Mouse (Mus musculus): ENCODE results near the gene Gas7. TPM values are rescaled to one million over a fixed set of nuclear protein-coding genes. Genes with fewer than 3 reads are reported as not detected.

Gene Gas7
- total and polyA plus RNA-seq, 3 experiments = 5.8 to 11.5 (median 9.3) TPM

DNA sequence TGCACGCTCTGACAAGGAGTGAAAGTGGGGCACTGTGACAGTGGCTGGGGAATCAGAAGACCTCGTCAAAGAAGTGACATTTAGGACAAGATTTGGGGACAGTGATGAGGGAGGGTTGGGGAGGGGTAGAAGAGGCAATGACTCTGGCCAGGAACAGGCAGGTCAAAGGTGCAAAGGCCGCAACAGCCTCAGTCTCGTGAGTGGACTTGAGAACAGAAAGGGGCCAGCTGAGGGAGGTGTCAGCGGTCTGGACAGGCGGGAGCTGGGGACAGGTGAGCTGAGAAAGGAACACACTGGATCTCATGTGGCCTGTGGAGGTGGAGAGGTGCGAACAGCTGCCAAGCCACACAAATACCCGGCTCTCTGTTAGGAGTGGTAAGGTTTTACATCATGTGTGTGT lies 177.7 kb downstream of the Gas7 start:
- TF ChIP-seq CTCF (IDR thresholded peaks at IDR 0.05) (no peak), POLR2A (IDR thresholded peaks at IDR 0.05; ENCODE audit: insufficient read depth, low read depth, low read length) (no peak), EP300 (IDR thresholded peaks at IDR 0.05; ENCODE audit: insufficient read depth, low read depth, low read length) (no peak)
- no peak overlapping the region for H3K4me3 ChIP-seq
- no peaks in the 10 kb centered on the region for H3K27me3 ChIP-seq (ENCODE audit: control insufficient read depth, insufficient read depth, low read length)
- H3K27ac ChIP-seq = no peak overlapping the region
- H3K79me2 ChIP-seq (replicated peaks; ENCODE audit: control insufficient read depth, insufficient read depth, low read length) = no peaks in the 10 kb centered on the region
- no peak overlapping the region for H3K9ac ChIP-seq (ENCODE audit: low read depth, low read length)
- no peaks in the 10 kb centered on the region; the same call in 1 of the 2 replicates for H3K4me1 ChIP-seq (ENCODE audit: control insufficient read depth, insufficient read depth, low read length)
- 84% methylated on average over 8 of the region's 8 CpGs for WGBS
- no peaks in the 10 kb centered on the region for H3K36me3 ChIP-seq (ENCODE audit: control insufficient read depth, insufficient read depth, low read length)
- DNase-seq = no peak
- intact Hi-C loops (cut with DNase I) = no loop called here

DNA sequence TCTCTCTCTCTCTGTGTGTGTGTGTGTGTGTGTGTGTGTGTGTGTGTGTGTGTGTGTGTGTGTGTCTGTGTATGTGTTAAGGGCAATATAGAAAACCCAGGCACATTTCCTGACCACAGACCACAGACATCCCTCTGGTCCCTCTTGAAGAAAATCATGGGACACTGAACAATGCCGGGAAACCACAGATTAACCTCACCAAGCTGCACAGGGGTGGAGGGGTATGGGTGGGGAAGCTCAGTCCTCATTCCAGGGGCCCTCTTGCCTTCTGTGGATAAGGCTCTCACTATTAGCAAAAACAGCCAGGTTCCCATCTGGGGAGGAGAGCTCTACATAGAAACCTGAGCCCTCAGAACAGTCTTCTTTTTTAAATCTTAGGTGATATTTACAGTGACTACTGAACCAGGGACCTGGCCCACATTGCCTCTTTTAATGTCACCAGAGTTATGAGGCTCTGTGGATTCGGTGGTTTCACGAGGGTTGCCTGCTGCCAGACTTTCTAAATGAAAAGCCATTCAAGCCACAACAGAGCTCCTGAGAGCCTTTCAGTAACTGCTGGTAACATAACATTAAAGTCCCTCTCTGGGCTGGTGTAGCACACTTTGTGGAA lies 178.5 kb downstream of the Gas7 start:
- no peak overlapping the region for H3K9ac ChIP-seq (ENCODE audit: low read depth, low read length)
- H3K4me3 ChIP-seq = no peak overlapping the region
- H3K79me2 ChIP-seq (replicated peaks; ENCODE audit: control insufficient read depth, insufficient read depth, low read length) = no peaks in the 10 kb centered on the region
- no peaks in the 10 kb centered on the region for H3K27me3 ChIP-seq (ENCODE audit: control insufficient read depth, insufficient read depth, low read length)
- H3K36me3 ChIP-seq (ENCODE audit: control insufficient read depth, insufficient read depth, low read length) = no peaks in the 10 kb centered on the region
- intact Hi-C loops (cut with DNase I) = no loop called here
- 62% methylated on average over 3 of the region's 3 CpGs for WGBS
- TF ChIP-seq POLR2A (IDR thresholded peaks at IDR 0.05; ENCODE audit: insufficient read depth, low read depth, low read length) (no peak), EP300 (IDR thresholded peaks at IDR 0.05; ENCODE audit: insufficient read depth, low read depth, low read length) (no peak), CTCF (IDR thresholded peaks at IDR 0.05) (no peak)
- no peak overlapping the region for H3K27ac ChIP-seq
- H3K4me1 ChIP-seq (ENCODE audit: control insufficient read depth, insufficient read depth, low read length) = no peaks in the 10 kb centered on the region; the same call in 1 of the 2 replicates
- DNase-seq = no peak

DNA sequence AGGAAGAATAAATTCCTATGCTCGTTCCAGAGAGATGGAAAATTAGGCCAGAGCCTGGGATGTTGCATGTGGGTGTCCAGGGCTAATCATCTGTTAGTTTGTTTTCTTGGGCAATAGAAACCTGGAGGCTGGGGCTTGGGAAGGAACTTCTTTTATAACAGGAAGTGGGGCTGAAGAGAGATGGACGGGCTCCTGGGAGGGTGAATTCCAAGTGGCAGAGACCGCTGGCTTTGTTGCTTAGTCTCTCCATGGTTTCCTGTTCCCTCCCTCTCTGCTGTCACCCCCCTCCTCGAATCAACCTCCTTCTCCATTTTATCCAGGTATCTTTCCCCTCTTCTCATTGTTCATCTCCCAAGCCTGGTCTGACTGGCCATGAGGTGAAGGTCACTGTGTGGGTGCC lies 181.0 kb downstream of the Gas7 start:
- Histone ChIP-seq H3K79me2 (replicated peaks; ENCODE audit: control insufficient read depth, insufficient read depth, low read length) (no peaks in the 10 kb centered on the region), H3K27ac (no peak overlapping the region), H3K36me3 (ENCODE audit: control insufficient read depth, insufficient read depth, low read length) (no peaks in the 10 kb centered on the region), H3K9ac (ENCODE audit: low read depth, low read length) (no peak overlapping the region), H3K27me3 (ENCODE audit: control insufficient read depth, insufficient read depth, low read length) (no peaks in the 10 kb centered on the region), H3K4me1 (ENCODE audit: control insufficient read depth, insufficient read depth, low read length) (no peaks in the 10 kb centered on the region; the same call in 1 of the 2 replicates), H3K4me3 (no peak overlapping the region)
- WGBS = 36% methylated on average over 4 of the region's 4 CpGs
- intact Hi-C loops (cut with DNase I) = no loop called here
- peak in 1 of 2 experiments; percentile 24 for DNase-seq
- TF ChIP-seq CTCF (IDR thresholded peaks at IDR 0.05) (no peak), POLR2A (IDR thresholded peaks at IDR 0.05; ENCODE audit: insufficient read depth, low read depth, low read length) (no peak), EP300 (IDR thresholded peaks at IDR 0.05; ENCODE audit: insufficient read depth, low read depth, low read length) (no peak)

DNA sequence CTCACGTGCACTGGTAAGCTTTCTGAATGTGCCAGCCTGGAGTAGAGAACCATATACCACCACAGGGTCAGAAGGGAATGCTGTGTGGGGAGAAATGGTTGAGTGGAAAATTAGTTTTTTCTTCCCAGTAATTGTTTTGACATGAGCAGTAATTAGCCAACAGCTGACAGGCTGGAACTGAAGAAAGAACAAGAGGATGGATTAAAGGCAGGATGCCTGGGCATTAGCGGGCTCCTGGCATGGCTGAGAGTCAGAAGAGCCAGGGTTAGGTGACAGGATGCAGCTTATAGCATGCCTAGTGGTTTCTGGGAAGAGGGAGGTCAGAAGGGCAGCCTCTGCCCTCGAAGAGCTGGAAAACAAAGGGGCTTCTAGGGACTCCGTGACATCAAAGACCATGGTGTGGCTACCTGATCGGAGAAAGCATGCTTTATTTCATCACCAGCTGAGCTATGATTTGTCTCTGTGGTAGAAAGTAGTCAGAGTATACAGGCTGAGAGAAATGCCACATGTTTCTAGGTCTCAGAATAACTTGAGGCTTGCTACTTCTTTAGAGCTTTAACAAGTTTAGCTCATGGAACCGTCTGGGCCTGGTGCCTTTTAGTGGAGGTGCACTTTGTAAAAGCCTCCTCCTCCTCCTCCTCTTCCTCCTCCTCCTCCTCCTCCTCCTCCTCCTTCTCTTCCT lies 181.8 kb downstream of the Gas7 start:
- no peak overlapping the region for H3K4me3 ChIP-seq
- no peaks in the 10 kb centered on the region; the same call in 1 of the 2 replicates for H3K4me1 ChIP-seq (ENCODE audit: control insufficient read depth, insufficient read depth, low read length)
- H3K79me2 ChIP-seq (replicated peaks; ENCODE audit: control insufficient read depth, insufficient read depth, low read length) = no peaks in the 10 kb centered on the region
- no peak overlapping the region for H3K27ac ChIP-seq
- H3K27me3 ChIP-seq (ENCODE audit: control insufficient read depth, insufficient read depth, low read length) = no peaks in the 10 kb centered on the region
- intact Hi-C loops (cut with DNase I) = no loop called here
- no peaks in the 10 kb centered on the region for H3K36me3 ChIP-seq (ENCODE audit: control insufficient read depth, insufficient read depth, low read length)
- TF ChIP-seq EP300 (IDR thresholded peaks at IDR 0.05; ENCODE audit: insufficient read depth, low read depth, low read length) = no peak
- TF ChIP-seq POLR2A (IDR thresholded peaks at IDR 0.05; ENCODE audit: insufficient read depth, low read depth, low read length) = no peak
- no peak for TF ChIP-seq CTCF (IDR thresholded peaks at IDR 0.05)
- H3K9ac ChIP-seq (ENCODE audit: low read depth, low read length) = no peak overlapping the region
- WGBS = 59% methylated on average over 6 of the region's 6 CpGs
- DNase-seq = no peak

DNA sequence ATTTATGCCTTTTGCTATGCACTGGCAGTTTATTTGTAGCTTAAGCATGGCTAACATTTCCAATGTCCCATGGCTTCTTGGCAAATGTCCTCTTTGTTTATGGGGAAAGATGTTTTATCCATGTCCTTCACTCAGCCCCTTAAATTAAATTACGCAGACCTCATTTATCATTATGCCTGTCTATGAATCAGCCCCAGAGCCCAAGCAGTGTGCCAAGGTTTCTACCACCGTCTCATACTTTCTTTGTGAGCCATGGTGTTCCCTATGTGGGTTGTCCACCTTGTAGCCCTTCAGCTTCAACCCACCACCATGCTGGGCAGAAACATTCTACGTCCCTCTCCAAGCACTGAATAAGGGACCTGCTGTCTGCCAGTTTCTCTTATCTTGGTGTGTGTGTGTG lies 183.2 kb downstream of the Gas7 start:
- H3K27me3 ChIP-seq (ENCODE audit: control insufficient read depth, insufficient read depth, low read length) = no peaks in the 10 kb centered on the region
- WGBS = 80% methylated on average over 3 of the region's 3 CpGs
- H3K79me2 ChIP-seq (replicated peaks; ENCODE audit: control insufficient read depth, insufficient read depth, low read length) = no peaks in the 10 kb centered on the region
- intact Hi-C loops (cut with DNase I) = no loop called here
- DNase-seq = no peak
- no peaks in the 10 kb centered on the region for H3K36me3 ChIP-seq (ENCODE audit: control insufficient read depth, insufficient read depth, low read length)
- H3K4me3 ChIP-seq = no peak overlapping the region
- no peak overlapping the region for H3K27ac ChIP-seq
- H3K4me1 ChIP-seq (ENCODE audit: control insufficient read depth, insufficient read depth, low read length) = no peaks in the 10 kb centered on the region; the same call in 1 of the 2 replicates
- TF ChIP-seq CTCF (IDR thresholded peaks at IDR 0.05) (no peak), EP300 (IDR thresholded peaks at IDR 0.05; ENCODE audit: insufficient read depth, low read depth, low read length) (no peak), POLR2A (IDR thresholded peaks at IDR 0.05; ENCODE audit: insufficient read depth, low read depth, low read length) (no peak)
- H3K9ac ChIP-seq (ENCODE audit: low read depth, low read length) = no peak overlapping the region

DNA sequence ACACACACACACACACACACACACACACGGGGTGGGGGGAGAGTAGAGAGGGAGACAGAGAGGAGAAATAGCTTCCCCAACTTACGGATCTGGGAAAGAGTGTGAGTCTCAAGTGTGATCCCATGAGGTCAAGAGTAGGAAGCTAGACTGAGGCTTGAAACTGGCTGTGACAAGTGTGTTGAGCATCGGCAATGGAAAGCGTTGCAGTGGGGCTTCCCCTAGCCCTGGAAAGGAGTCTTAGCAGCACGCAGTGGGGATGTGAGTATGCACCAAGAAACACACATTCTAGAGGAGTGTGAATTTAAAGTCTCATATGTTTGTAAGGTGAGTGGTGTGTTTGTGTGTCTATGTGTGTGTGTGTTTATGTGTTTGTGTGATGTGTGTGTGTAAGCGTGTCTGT lies 185.1 kb downstream of the Gas7 start:
- H3K36me3 ChIP-seq (ENCODE audit: control insufficient read depth, insufficient read depth, low read length) = no peaks in the 10 kb centered on the region
- 86% methylated on average over 6 of the region's 6 CpGs for WGBS
- no peaks in the 10 kb centered on the region; the same call in 1 of the 2 replicates for H3K4me1 ChIP-seq (ENCODE audit: control insufficient read depth, insufficient read depth, low read length)
- H3K9ac ChIP-seq (ENCODE audit: low read depth, low read length) = no peak overlapping the region
- intact Hi-C loops (cut with DNase I) = no loop called here
- no peak for DNase-seq
- H3K4me3 ChIP-seq = no peak overlapping the region
- TF ChIP-seq POLR2A (IDR thresholded peaks at IDR 0.05; ENCODE audit: insufficient read depth, low read depth, low read length) (no peak), EP300 (IDR thresholded peaks at IDR 0.05; ENCODE audit: insufficient read depth, low read depth, low read length) (no peak), CTCF (IDR thresholded peaks at IDR 0.05) (no peak)
- H3K27me3 ChIP-seq (ENCODE audit: control insufficient read depth, insufficient read depth, low read length) = no peaks in the 10 kb centered on the region
- no peak overlapping the region for H3K27ac ChIP-seq
- no peaks in the 10 kb centered on the region for H3K79me2 ChIP-seq (replicated peaks; ENCODE audit: control insufficient read depth, insufficient read depth, low read length)

All from heart, adult 2 months (tissue).